Mouse (Mus musculus): ENCODE data around the gene Srd5a1. TPM values are rescaled to one million over a fixed set of nuclear protein-coding genes. Genes with fewer than 3 reads are reported as not detected.

The Srd5a1 gene
- polyA plus RNA-seq, 1 experiment from 2014 or later, result 4.7 TPM

DNA sequence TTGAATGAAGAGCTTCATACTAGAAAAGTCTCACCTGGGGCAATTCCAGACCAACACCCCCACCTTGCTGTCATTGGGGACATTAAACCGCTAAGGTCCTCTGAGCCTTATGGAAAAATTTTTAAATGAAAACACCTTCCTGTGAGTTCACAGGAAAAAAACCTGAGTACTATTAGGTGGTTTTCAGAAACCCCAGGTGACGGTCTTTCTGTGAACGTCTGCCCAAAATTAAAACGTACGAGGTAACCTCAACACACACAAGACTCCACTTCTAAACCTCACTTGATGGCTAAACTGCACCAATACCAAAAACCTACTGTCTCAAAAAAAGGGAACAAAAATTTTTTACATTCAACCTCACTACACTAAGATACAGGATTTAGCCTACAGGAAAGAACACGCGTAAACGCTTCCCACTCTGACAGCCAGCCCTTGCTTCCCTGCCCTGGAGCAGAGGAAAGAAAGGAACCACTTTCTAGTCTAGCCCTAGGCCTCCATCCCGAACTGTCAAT lies 78.3 kb downstream of the Srd5a1 start:
- under 1% methylated on average over 9 of the region's 9 CpGs for WGBS (ENCODE audit: insufficient replicate concordance)
- TF ChIP-seq CTCF (IDR thresholded peaks at IDR 0.05; ENCODE audit: low read depth) (peak; percentile 38), EP300 (IDR thresholded peaks at IDR 0.05; ENCODE audit: low read depth) (no peak)
- H3K27ac ChIP-seq (ENCODE audit: low read depth), result peak overlapping the region; percentile 94
- peak overlapping the region; percentile 93 for H3K4me3 ChIP-seq (ENCODE audit: low read depth, low read length)
- no peaks in the 10 kb centered on the region for H3K27me3 ChIP-seq (ENCODE audit: insufficient read depth, low read length)
- H3K9ac ChIP-seq (replicated peaks), result peak overlapping the region; percentile 75
- H3K9me3 ChIP-seq (ENCODE audit: low read length), result no peaks in the 10 kb centered on the region
- H3K4me2 ChIP-seq (ENCODE audit: low read depth, low read length), result peak overlapping the region; percentile 96
- DNase-seq, result no peak
- H3K36me3 ChIP-seq (replicated peaks; ENCODE audit: insufficient read depth, low read length), result peaks cover 6% of the 10 kb centered on the region
- ATAC-seq, result no peak
- peaks cover 35% of the 10 kb centered on the region for H3K4me1 ChIP-seq (ENCODE audit: insufficient read depth)

DNA sequence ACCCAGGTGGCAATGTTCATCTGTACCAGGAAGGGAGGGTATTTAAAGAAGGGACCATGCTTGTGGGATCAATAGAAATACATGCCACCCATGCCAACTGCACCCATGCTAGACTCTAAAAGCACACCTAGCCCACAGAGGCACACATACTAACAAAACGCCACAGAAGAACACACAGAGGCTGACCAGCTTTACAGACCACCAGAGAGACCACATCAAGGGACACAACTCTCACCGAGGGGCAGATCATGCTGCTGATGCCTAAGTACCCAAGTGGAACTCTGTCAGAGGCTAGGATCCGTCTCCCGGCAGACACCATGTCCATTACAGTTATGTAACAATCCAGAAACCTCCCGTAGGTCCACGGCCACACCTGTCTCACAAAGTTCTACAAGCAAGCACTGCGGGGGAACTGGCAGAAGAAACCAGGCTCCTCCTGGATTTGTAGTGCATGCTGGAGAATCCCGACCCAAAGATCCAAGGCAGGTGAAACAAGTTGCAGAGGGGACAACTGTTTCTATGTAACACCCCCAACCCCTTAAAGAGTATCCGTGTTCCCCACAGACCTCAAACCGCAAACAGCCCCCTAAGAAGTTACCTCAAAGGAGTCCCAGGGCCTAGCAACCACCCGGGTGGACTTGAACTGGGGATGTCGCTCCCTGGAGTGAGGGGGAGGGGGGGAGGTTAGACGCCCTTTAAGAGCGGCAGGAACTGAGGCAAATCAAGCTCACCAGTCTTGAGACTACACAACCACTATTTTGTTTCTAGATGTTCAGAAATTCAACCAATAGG lies 78.9 kb downstream of the Srd5a1 start:
- Histone ChIP-seq H3K27ac (ENCODE audit: low read depth) (no peak overlapping the region), H3K9ac (replicated peaks) (peak overlapping the region; percentile 75), H3K4me1 (ENCODE audit: insufficient read depth) (peaks cover 40% of the 10 kb centered on the region), H3K36me3 (replicated peaks; ENCODE audit: insufficient read depth, low read length) (peaks cover 6% of the 10 kb centered on the region), H3K9me3 (ENCODE audit: low read length) (no peaks in the 10 kb centered on the region), H3K27me3 (ENCODE audit: insufficient read depth, low read length) (no peaks in the 10 kb centered on the region), H3K4me2 (ENCODE audit: low read depth, low read length) (peak overlapping the region; percentile 96), H3K4me3 (ENCODE audit: low read depth, low read length) (peak overlapping the region; percentile 93)
- ATAC-seq, result no peak
- no peak for DNase-seq
- no peak for TF ChIP-seq CTCF (IDR thresholded peaks at IDR 0.05; ENCODE audit: low read depth)
- no peak for TF ChIP-seq EP300 (IDR thresholded peaks at IDR 0.05; ENCODE audit: low read depth)
- WGBS (ENCODE audit: insufficient replicate concordance), result 22% methylated on average over 14 of the region's 14 CpGs

DNA sequence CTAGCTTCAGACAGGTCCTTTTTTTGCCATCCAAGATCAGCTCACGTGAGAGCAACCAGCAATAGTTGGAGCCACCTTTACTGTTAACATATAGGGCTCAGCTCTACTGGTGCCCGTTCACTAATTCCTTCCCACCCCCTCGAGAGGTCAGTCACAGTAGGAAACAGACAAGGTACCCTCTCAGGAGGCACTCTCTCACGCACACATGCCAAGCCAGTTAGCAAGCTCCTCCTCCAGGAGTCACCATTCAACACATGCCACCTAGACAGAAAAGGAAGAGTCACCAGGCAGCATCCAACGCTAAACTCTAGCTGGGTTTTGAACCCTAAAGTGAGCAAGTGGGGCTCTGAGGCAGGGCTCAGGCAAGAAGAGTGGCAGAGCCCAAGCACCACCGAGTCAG lies 79.8 kb downstream of the Srd5a1 start:
- TF ChIP-seq CTCF (IDR thresholded peaks at IDR 0.05; ENCODE audit: low read depth), result no peak
- TF ChIP-seq EP300 (IDR thresholded peaks at IDR 0.05; ENCODE audit: low read depth), result no peak
- WGBS (ENCODE audit: insufficient replicate concordance), result 44% methylated on average over 6 of the region's 6 CpGs
- H3K9ac ChIP-seq (replicated peaks), result peak overlapping the region; percentile 75
- no peak for ATAC-seq
- H3K27ac ChIP-seq (ENCODE audit: low read depth), result no peak overlapping the region
- H3K4me2 ChIP-seq (ENCODE audit: low read depth, low read length), result peak overlapping the region; percentile 96
- no peak for DNase-seq
- H3K4me1 ChIP-seq (ENCODE audit: insufficient read depth), result peaks cover 47% of the 10 kb centered on the region
- peaks cover 6% of the 10 kb centered on the region for H3K36me3 ChIP-seq (replicated peaks; ENCODE audit: insufficient read depth, low read length)
- H3K4me3 ChIP-seq (ENCODE audit: low read depth, low read length), result peak overlapping the region; percentile 93
- H3K27me3 ChIP-seq (ENCODE audit: insufficient read depth, low read length), result no peaks in the 10 kb centered on the region
- no peaks in the 10 kb centered on the region for H3K9me3 ChIP-seq (ENCODE audit: low read length)

DNA sequence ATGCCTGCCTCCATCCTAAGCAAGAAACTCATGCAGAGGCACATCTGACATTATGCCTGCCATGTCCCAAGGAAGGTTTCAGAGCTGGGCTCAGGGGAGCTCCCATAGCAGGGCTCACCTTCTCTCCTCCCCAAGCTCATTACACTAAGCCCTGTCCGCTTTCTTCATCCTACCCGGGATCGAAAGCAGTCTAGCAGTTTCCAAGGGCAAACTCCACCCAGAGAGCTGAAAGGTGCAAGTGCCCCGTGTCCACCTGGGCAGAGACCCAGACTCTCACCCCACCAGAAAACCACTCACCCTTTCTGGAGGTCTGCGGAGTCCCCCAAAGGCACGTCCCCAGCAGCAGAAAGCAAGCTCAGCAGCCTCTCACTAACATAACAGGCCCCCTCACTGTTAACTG lies 80.3 kb downstream of the Srd5a1 start:
- 66% methylated on average over 6 of the region's 6 CpGs for WGBS (ENCODE audit: insufficient replicate concordance)
- peak overlapping the region; percentile 75 for H3K9ac ChIP-seq (replicated peaks)

DNA sequence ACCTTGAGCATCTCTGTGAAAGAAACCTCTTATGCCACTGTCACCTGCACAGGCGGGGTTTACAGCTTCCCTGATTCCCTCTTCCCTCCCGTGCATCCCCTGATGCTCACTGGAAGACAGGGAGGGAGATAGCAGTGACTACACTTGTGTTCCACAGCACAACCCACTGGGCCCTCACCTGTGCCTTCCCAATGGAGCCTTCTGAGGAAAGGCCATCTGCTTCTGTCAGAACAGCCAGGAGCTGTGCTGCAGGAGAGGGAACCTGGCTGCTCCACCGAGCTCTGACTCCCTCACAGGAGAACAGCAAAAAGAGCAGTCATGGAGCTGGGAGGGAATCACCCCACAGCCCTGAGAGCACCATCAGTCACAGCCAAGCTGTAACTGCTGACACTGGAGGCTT lies 81.1 kb downstream of the Srd5a1 start:
- H3K4me1 ChIP-seq (ENCODE audit: insufficient read depth), result peaks cover 46% of the 10 kb centered on the region
- peaks cover 6% of the 10 kb centered on the region for H3K36me3 ChIP-seq (replicated peaks; ENCODE audit: insufficient read depth, low read length)
- no peak overlapping the region for H3K4me3 ChIP-seq (ENCODE audit: low read depth, low read length)
- 0 out of 2 replicates have a peak overlapping the region, but pooled peaks have one; percentile 96 for H3K4me2 ChIP-seq (ENCODE audit: low read depth, low read length)
- ATAC-seq, result no peak
- TF ChIP-seq CTCF (IDR thresholded peaks at IDR 0.05; ENCODE audit: low read depth) (no peak), EP300 (IDR thresholded peaks at IDR 0.05; ENCODE audit: low read depth) (no peak)
- WGBS (ENCODE audit: insufficient replicate concordance), result 74% methylated on average over 3 of the region's 3 CpGs
- no peak overlapping the region for H3K27ac ChIP-seq (ENCODE audit: low read depth)
- H3K27me3 ChIP-seq (ENCODE audit: insufficient read depth, low read length), result no peaks in the 10 kb centered on the region
- no peak overlapping the region for H3K9ac ChIP-seq (replicated peaks)
- H3K9me3 ChIP-seq (ENCODE audit: low read length), result no peaks in the 10 kb centered on the region
- no peak for DNase-seq

More for the DNA sequence above, 80.3 kb downstream of the Srd5a1 start:
- Histone ChIP-seq H3K4me1 (ENCODE audit: insufficient read depth) (peaks cover 49% of the 10 kb centered on the region), H3K27ac (ENCODE audit: low read depth) (no peak overlapping the region), H3K4me2 (ENCODE audit: low read depth, low read length) (peak overlapping the region; percentile 96), H3K9me3 (ENCODE audit: low read length) (no peaks in the 10 kb centered on the region), H3K27me3 (ENCODE audit: insufficient read depth, low read length) (no peaks in the 10 kb centered on the region), H3K4me3 (ENCODE audit: low read depth, low read length) (peak overlapping the region; percentile 93), H3K36me3 (replicated peaks; ENCODE audit: insufficient read depth, low read length) (peaks cover 6% of the 10 kb centered on the region)
- ATAC-seq, result no peak
- DNase-seq, result no peak
- TF ChIP-seq EP300 (IDR thresholded peaks at IDR 0.05; ENCODE audit: low read depth) (no peak), CTCF (IDR thresholded peaks at IDR 0.05; ENCODE audit: low read depth) (no peak)

DNA sequence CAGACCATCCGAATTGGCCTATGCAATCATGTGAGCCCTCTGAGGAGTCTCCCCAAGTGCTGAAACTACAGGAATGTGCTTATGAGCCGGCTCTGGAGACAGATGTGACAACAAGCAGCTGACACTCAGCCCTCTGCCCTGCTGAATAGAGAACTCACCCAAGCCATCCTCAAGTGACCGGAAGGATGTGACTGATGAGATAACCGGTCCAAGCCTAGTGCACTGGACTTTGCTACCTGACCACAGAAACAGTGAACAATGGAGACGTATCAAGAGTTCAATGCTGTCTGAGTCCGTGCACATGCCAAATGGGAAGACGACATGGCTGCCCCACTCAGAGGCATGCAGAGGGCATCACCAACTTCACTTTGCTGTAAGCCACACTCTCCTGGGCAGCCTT lies 82.7 kb downstream of the Srd5a1 start:
- ATAC-seq (no peak), DNase-seq (no peak)
- H3K4me1 ChIP-seq (ENCODE audit: insufficient read depth), result peaks cover 62% of the 10 kb centered on the region
- H3K4me3 ChIP-seq (ENCODE audit: low read depth, low read length), result no peak overlapping the region
- H3K9me3 ChIP-seq (ENCODE audit: low read length), result no peaks in the 10 kb centered on the region
- H3K36me3 ChIP-seq (replicated peaks; ENCODE audit: insufficient read depth, low read length), result peaks cover 6% of the 10 kb centered on the region
- no peak overlapping the region for H3K9ac ChIP-seq (replicated peaks)
- no peak overlapping the region for H3K4me2 ChIP-seq (ENCODE audit: low read depth, low read length)
- 62% methylated on average over 7 of the region's 7 CpGs for WGBS (ENCODE audit: insufficient replicate concordance)
- H3K27me3 ChIP-seq (ENCODE audit: insufficient read depth, low read length), result no peaks in the 10 kb centered on the region
- TF ChIP-seq CTCF (IDR thresholded peaks at IDR 0.05; ENCODE audit: low read depth) (no peak), EP300 (IDR thresholded peaks at IDR 0.05; ENCODE audit: low read depth) (no peak)
- no peak overlapping the region for H3K27ac ChIP-seq (ENCODE audit: low read depth)
